ENCODE assay signal across 13 mouse cellular contexts in the genomic region with DNA sequence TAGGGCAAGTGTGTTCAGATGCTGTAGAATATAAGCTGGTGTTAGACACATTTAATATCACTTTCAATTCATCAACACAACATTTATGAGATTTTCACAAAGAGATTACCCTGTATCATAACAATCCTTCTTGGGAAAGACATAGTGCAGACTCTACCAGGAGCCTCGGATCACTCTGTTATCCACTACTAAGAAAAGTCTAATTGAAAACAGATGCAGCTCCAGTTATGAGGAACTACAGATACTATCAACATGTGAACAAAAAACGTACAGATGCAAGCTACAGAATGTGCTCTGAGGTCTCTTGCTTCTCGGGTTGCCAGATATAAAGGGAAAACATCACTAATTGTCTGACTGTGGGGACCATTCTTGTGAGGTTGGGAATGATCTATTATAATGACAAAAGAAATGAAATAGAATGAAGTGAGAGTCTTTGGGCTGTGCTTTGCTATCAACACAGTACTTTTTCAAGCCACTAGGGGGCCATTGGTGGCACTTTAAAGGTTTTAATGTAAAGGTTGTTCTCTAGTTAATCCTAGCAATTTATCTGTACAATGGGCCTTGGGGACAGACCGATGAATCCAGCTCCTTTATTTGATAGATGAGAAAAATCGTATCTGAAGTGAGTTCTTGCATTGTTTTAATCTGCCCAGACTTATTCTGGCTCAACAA.
A peak's percentile ranks its signal among the peaks of the same experiment; 100 is the strongest.
DNase-seq lines count a peak whose midpoint lies in the region; ATAC-seq and TF ChIP-seq lines count a peak whose summit lies in the region.
"Had no signal": no experiment of that assay in that cellular context is flagged by ENCODE, and none has a peak within 500 bp of the region (broad histone marks: within the 10 kb centered on the region; RNA-seq: fewer than 3 reads in every experiment).

No protein-coding gene starts in this region.

- H3K4me1 ChIP-seq in heart, postnatal 0 days (ENCODE audit: control insufficient read depth, insufficient read depth) = peaks cover 6% of the 10 kb centered on the region; the same call in 1 of the 2 replicates
- H3K4me1 ChIP-seq in lung, postnatal 0 days (ENCODE audit: insufficient read depth, low read depth, low read length) = no peaks in the 10 kb centered on the region

- H3K27me3 ChIP-seq in heart, postnatal 0 days (ENCODE audit: control insufficient read depth, insufficient read depth, low read length) = no peaks in the 10 kb centered on the region
- no peaks in the 10 kb centered on the region for H3K27me3 ChIP-seq in lung, postnatal 0 days (replicated peaks; ENCODE audit: insufficient read depth, low read length)

- no peaks in the 10 kb centered on the region for H3K36me3 ChIP-seq in heart, postnatal 0 days (replicated peaks; ENCODE audit: control insufficient read depth, insufficient read depth, low read length)
- no peaks in the 10 kb centered on the region for H3K36me3 ChIP-seq in lung, postnatal 0 days (ENCODE audit: insufficient read depth, low read length)

- no peak; the same call in 1 of the 2 replicates for TF ChIP-seq EP300 in heart, postnatal 0 days (IDR thresholded peaks at IDR 0.05; ENCODE audit: low read depth)
- no peak for TF ChIP-seq EP300 in lung, postnatal 0 days (IDR thresholded peaks at IDR 0.05)

- no peak for ATAC-seq in heart, postnatal 0 days (ENCODE audit: insufficient read depth, low read depth)
- ATAC-seq in lung, postnatal 0 days = no peak

- H3K4me2 ChIP-seq in heart, postnatal 0 days (ENCODE audit: low read depth, low read length) = no peak overlapping the region
- no peak overlapping the region for H3K4me2 ChIP-seq in lung, postnatal 0 days (replicated peaks; ENCODE audit: low read depth, low read length)

- 62% methylated on average over 5 of the region's 5 CpGs for WGBS in heart, postnatal 0 days
- 72% methylated on average over 5 of the region's 5 CpGs for WGBS in lung, postnatal 0 days

- intact Hi-C loops in heart, postnatal 14 days (cut with DNase I) = loop anchor here (5.0 kb wide), 1 partner anchor 183 kb away; no protein-coding TSS in a partner anchor
- intact Hi-C loops in left cerebral cortex, postnatal 14 days (cut with DNase I) = no loop called here

- H3K9ac ChIP-seq in heart, postnatal 0 days (replicated peaks; ENCODE audit: low read depth, low read length) = no peak overlapping the region
- no peak overlapping the region for H3K9ac ChIP-seq in lung, postnatal 0 days (replicated peaks; ENCODE audit: low read depth)

- no peaks in the 10 kb centered on the region for H3K9me3 ChIP-seq in heart, postnatal 0 days (replicated peaks; ENCODE audit: control insufficient read depth, low read length)
- no peaks in the 10 kb centered on the region for H3K9me3 ChIP-seq in lung, postnatal 0 days (ENCODE audit: low read length)

- H3K4me3 ChIP-seq in heart, postnatal 0 days (ENCODE audit: low read depth, low read length) = no peak overlapping the region
- H3K4me3 ChIP-seq in lung, postnatal 0 days (ENCODE audit: low read depth, low read length) = no peak overlapping the region
- H3K4me3 ChIP-seq: erythroblast, embryonic 14.5 days had no signal

- DNase-seq in heart, postnatal 0 days (ENCODE audit: low spot score) = no peak
- no peak for DNase-seq in heart, postnatal 14 days
- DNase-seq in lung, postnatal 0 days (ENCODE audit: low spot score) = peak; percentile 20
- DNase-seq in lung, postnatal 4 days = no peak
- peak; percentile 52 for DNase-seq in embryo, embryonic 10.5 days (ENCODE audit: low spot score)
- peak; percentile 29 for DNase-seq in mesoderm, embryonic 11.5 days (ENCODE audit: low read depth, low spot score)
- no peak for DNase-seq in left cerebral cortex, postnatal 14 days (ENCODE audit: low spot score in 2 of 2)
- no peak for DNase-seq in urinary bladder, adult 18-20 months (ENCODE audit: low spot score in 2 of 2)
- DNase-seq: adrenal gland, adult 2 months; kidney, adult 2 months; right cerebral cortex, postnatal 14 days had no signal

- TF ChIP-seq CTCF in heart, postnatal 0 days (IDR thresholded peaks at IDR 0.05; ENCODE audit: low read depth) = peak; percentile 40
- peak; percentile 63 for TF ChIP-seq CTCF in lung, postnatal 0 days (IDR thresholded peaks at IDR 0.05)

- H3K27ac ChIP-seq in heart, postnatal 0 days (ENCODE audit: low read depth) = no peak overlapping the region
- no peak overlapping the region for H3K27ac ChIP-seq in lung, postnatal 0 days (ENCODE audit: low read length)
- H3K27ac ChIP-seq: macrophage had no signal

Comparison
In these comparisons a context has a peak if more than half of its experiments do, and no peak if none do; other contexts are left out.
1. DNase-seq: peak in lung, postnatal 0 days (single experiment), embryo, embryonic 10.5 days (single experiment) and mesoderm, embryonic 11.5 days (single experiment); none in heart, postnatal 0 days (single experiment), heart, postnatal 14 days (0 of 2), lung, postnatal 4 days (0 of 2), left cerebral cortex, postnatal 14 days (0 of 2) and urinary bladder, adult 18-20 months (0 of 2).